Mouse (Mus musculus) hindbrain, embryonic 15.5 days (tissue): ENCODE results near the gene Timm29. TPM values are rescaled to one million over a fixed set of nuclear protein-coding genes. Genes with fewer than 3 reads are reported as not detected.
A peak's percentile ranks its signal among the peaks of the same experiment; 100 is the strongest.

Experiments used
- ATAC-seq: fragments of 200-750 bp; cut with Nextera tagmentation; 2 replicates; pipeline ENCODE4 v1.8.0; 2017; ENCODE audit warnings: low read depth, moderate number of reproducible peaks, moderate TSS enrichment; ENCODE audit not compliant: low FRiP score
- H3K27ac ChIP-seq: fragments of 300-500 bp; sonication (generic); replicated peaks from 2 replicates; pipeline ENCODE4 v1.5.1; 2015; ENCODE audit warnings: mild to moderate bottlenecking, inconsistent platforms
- H3K27me3 ChIP-seq: fragments of 300-500 bp; sonication (generic); 2 replicates; pipeline ENCODE4 v1.6.1; 2015; ENCODE audit warnings: control low read depth, inconsistent platforms
- H3K36me3 ChIP-seq: fragments of 300-500 bp; sonication (generic); 2 replicates; pipeline ENCODE4 v1.6.1; 2015; ENCODE audit warnings: control low read depth, inconsistent platforms
- H3K4me1 ChIP-seq: fragments of 300-500 bp; sonication (generic); replicated peaks from 2 replicates; pipeline ENCODE4 v1.6.1; 2015; ENCODE audit warnings: control low read depth, inconsistent platforms
- H3K4me2 ChIP-seq: fragments of 300-500 bp; sonication (generic); 2 replicates; pipeline ENCODE4 v1.6.1; 2015; ENCODE audit warnings: moderate library complexity, mild to moderate bottlenecking, inconsistent platforms
- H3K4me3 ChIP-seq: fragments of 300-500 bp; sonication (generic); 2 replicates; pipeline ENCODE4 v1.5.1; 2015; ENCODE audit warnings: mild to moderate bottlenecking, inconsistent platforms
- H3K9ac ChIP-seq: fragments of 300-500 bp; sonication (generic); 2 replicates; pipeline ENCODE4 v1.6.1; 2015; ENCODE audit warnings: inconsistent platforms
- H3K9me3 ChIP-seq: fragments of 300-500 bp; sonication (generic); 2 replicates; pipeline ENCODE4 v1.6.1; 2016; ENCODE audit warnings: control low read depth, inconsistent platforms
- whole genome bisulfite sequencing: fragments of 180-500 bp; shearing (Covaris S2); methylation state at CpG from one replicate; pipeline ENCODE4 v1.1.7; 2015; 5-methylcytosine and 5-hydroxymethylcytosine counted together
- polyA plus RNA-seq: library from polyadenylated mRNA; unstranded; fragments of >200 nt; fragmentation: Nextera tagmentation; extraction: Ambion mirVana; gene quantifications from 2 replicates; pipeline ENCODE4 v1.2.1, GENCODE M21; 2015

The Timm29 gene
- polyA plus RNA-seq, 1 experiment from 2014 or later: 61.8 TPM

DNA sequence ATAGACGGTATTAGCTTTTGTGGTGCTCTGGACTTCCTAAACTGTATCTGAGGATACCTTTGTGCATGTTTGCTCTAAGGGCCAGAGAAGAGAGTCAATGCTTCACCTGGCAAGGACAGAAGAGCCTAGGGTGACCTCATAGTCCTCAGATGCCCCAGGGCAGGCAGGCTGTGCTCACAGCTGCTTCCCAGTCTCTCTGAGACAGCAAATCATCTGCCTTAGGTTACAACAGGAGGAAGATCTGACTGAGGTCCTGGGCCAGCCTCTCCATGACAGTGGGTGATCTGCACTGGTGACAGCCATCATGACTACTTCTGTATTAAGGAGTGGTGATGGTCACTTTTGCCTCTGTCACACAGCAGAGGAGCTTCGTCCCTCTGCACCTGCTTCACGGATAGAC is 33.4 kb upstream of the Timm29 start:
- Histone ChIP-seq H3K9ac (no peak overlapping the region), H3K4me1 (peaks cover 16% of the 10 kb centered on the region; the same call in 1 of the 2 replicates), H3K27ac (no peak overlapping the region), H3K9me3 (no peaks in the 10 kb centered on the region), H3K27me3 (no peaks in the 10 kb centered on the region), H3K4me3 (no peak overlapping the region), H3K4me2 (no peak overlapping the region), H3K36me3 (no peaks in the 10 kb centered on the region)
- ATAC-seq: no peak
- 97% methylated on average over 3 of the region's 3 CpGs for WGBS

DNA sequence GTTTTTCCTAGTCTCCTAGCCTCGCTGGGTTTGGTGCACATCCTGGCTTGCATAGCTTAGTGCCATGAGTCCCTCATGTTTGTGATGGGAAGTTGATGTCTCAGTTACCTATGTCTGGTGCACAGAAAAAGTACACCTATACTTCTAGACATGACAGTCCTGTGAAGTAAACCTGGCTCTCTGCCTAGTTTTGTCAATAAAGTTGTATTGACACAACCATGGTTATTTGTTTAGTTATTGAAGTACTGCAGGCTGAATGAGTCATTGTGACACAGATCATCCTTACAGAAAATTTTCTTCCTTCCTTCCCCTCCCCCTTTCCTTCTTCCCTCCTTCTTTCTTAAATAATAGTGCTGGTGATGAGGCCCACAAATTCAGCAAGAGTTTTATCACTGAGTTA is 28.1 kb upstream of the Timm29 start:
- 86% methylated on average over 1 of the region's 1 CpGs for WGBS
- Histone ChIP-seq H3K27me3 (no peaks in the 10 kb centered on the region), H3K36me3 (peaks cover 3% of the 10 kb centered on the region)

DNA sequence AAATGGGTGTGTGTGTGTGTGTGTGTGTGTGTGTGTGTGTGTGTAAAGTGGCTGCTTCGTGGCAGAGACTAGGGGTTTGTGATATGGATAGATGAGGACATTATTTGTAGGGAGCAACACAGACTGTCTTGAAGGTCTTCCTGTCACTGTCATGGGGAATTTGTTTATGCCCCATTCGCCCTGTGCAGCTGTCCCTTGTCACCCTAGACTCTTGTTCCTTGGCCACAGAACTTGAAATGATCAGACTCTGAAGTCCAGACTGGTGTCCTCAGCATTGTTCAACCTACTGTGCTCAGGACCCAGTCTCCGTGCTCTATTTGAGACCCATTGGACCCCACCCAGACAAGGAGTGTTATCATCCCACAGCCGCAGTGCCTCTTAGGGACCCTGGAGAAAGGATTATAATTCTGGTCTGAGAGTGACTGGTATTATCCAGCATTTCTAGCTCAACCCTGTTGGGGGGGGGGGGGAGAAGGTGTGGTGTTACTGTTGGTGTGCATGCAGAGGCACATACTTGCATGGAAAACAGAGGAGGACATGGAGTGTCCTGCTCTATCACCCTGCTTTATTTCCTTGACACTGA is 27.4 kb upstream of the Timm29 start:
- Histone ChIP-seq H3K4me1 (no peaks in the 10 kb centered on the region), H3K9ac (no peak overlapping the region), H3K4me3 (no peak overlapping the region), H3K36me3 (peaks cover 9% of the 10 kb centered on the region), H3K4me2 (no peak overlapping the region), H3K27ac (no peak overlapping the region), H3K27me3 (no peaks in the 10 kb centered on the region), H3K9me3 (no peaks in the 10 kb centered on the region)
- 84% methylated on average over 4 of the region's 4 CpGs for WGBS
- ATAC-seq: no peak

More for the DNA sequence above, 28.1 kb upstream of the Timm29 start:
- no peaks in the 10 kb centered on the region for H3K4me1 ChIP-seq
- H3K4me3 ChIP-seq: no peak overlapping the region
- no peak overlapping the region for H3K9ac ChIP-seq
- no peak overlapping the region for H3K27ac ChIP-seq
- ATAC-seq: no peak
- no peak overlapping the region for H3K4me2 ChIP-seq
- H3K9me3 ChIP-seq: no peaks in the 10 kb centered on the region

DNA sequence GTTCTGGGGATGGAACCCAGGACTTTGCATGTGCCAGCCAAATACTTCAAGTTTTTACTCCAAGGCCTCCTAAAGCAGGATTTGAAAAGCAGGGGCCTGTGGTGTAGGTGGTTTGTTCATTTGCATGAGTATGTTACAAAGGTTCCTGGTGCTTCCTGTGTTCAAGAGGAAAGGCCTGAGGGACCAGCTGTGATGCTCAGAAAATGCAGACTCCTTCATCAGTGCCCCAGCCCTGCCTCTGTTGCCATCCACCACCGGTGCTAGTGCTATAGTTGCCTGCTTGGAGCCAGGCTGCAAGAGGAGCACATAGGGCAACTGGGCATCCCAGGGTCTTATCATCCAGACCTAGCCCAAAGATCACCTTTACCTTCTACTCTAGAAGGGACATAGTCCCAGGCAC is 26.0 kb upstream of the Timm29 start:
- 86% methylated on average over 1 of the region's 1 CpGs for WGBS
- Histone ChIP-seq H3K27ac (no peak overlapping the region), H3K4me1 (no peaks in the 10 kb centered on the region), H3K9ac (no peak overlapping the region), H3K27me3 (no peaks in the 10 kb centered on the region), H3K36me3 (peaks cover 22% of the 10 kb centered on the region), H3K4me3 (no peak overlapping the region), H3K9me3 (no peaks in the 10 kb centered on the region), H3K4me2 (no peak overlapping the region)
- ATAC-seq: no peak

DNA sequence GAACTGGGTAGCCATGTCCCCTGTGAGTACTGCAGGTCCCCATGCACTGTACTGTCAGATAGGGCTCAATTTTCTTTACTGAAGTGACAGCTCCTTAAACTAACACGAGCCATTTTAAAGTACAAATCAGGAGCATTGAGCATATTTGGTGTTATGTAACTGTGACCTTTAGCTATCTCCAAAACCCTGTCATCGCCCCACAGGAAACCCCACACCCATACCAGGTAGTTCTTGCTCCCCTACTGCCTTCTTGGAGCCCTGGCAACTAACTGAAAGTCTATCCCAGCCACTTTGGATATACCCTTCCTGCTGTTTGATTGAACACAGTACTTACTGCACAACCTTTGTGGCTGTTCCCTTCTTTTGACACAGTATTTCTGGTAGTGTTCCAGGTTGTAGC is 25.5 kb upstream of the Timm29 start:
- 97% methylated on average over 2 of the region's 2 CpGs for WGBS
- Histone ChIP-seq H3K4me2 (no peak overlapping the region), H3K4me1 (no peaks in the 10 kb centered on the region), H3K27me3 (no peaks in the 10 kb centered on the region), H3K27ac (no peak overlapping the region), H3K9me3 (no peaks in the 10 kb centered on the region), H3K4me3 (no peak overlapping the region), H3K9ac (no peak overlapping the region), H3K36me3 (peaks cover 27% of the 10 kb centered on the region)
- ATAC-seq: no peak

DNA sequence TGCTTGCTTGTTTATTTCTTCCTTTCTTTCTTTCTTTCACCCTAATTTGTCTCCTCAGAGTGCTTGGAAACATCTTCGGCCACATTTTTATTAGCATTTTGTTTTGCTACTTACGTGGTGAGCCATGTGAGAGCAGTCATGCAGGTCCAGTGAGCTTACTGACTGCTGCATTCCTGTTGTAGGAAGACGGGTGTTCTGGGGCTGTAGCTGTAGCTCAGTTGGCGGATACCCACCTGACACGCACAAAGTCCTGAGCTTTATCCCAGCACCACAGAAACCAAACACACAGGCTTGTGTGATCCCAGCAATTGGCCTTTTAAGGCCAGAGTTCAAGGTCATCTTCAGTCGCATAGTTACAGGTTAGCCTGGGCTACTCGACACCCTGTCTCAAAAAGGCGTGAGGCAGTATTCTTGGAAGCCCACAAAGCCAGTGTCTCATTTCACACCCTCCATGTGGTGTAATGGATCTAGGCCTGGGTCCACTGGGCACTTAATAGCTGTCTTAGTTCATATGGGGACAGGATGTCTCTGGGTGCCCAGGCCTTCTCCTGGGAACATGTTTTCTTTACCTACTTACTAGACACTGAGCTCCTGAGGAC is 23.8 kb upstream of the Timm29 start:
- Histone ChIP-seq H3K4me2 (no peak overlapping the region), H3K9me3 (no peaks in the 10 kb centered on the region), H3K27me3 (no peaks in the 10 kb centered on the region), H3K36me3 (peaks cover 42% of the 10 kb centered on the region), H3K27ac (no peak overlapping the region), H3K4me1 (no peaks in the 10 kb centered on the region), H3K4me3 (no peak overlapping the region), H3K9ac (no peak overlapping the region)
- no peak for ATAC-seq
- 87% methylated on average over 8 of the region's 8 CpGs for WGBS

DNA sequence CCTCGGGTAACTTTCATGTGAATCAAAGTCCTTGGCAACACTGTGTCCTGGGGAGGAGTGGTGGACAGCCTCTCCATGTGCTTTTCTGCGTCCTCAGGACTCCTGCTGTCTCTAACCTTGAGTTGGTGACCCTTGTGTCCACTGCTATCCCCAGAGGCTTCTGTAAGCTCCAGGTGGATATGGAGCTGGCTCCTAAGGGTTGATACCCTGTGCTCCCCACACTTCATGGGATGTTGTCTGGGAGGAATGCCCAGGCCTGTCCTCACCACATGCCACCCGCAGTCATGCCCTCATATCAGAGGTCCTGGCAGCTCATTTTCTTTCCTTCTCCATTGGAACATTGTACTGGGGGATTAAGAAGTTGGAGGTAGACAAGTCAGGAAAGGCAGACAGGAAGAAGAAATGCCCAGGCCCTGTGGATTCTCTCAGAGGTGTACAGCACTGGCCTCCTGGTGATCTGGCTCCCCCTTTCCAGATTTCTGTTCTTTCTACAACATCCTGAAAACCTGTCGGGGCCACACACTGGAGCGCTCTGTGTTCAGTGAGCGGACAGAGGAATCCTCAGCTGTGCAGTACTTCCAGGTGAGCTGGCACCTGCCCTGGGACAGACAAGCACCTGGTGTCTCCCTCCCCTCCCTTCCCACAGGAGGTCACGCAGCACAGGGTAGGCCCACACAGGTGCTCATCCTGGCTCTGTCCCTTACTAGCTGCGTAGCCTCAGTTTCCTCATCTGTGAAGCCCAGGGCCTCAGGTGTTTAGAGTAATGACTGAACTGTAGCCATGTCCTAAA is 18.3 kb upstream of the Timm29 start:
- no peak for ATAC-seq
- H3K9ac ChIP-seq: no peak overlapping the region
- H3K36me3 ChIP-seq: peaks cover 77% of the 10 kb centered on the region
- no peak overlapping the region for H3K27ac ChIP-seq
- 89% methylated on average over 8 of the region's 8 CpGs for WGBS
- H3K4me1 ChIP-seq: no peaks in the 10 kb centered on the region
- H3K27me3 ChIP-seq: no peaks in the 10 kb centered on the region
- no peak overlapping the region for H3K4me3 ChIP-seq
- no peaks in the 10 kb centered on the region for H3K9me3 ChIP-seq
- H3K4me2 ChIP-seq: no peak overlapping the region

DNA sequence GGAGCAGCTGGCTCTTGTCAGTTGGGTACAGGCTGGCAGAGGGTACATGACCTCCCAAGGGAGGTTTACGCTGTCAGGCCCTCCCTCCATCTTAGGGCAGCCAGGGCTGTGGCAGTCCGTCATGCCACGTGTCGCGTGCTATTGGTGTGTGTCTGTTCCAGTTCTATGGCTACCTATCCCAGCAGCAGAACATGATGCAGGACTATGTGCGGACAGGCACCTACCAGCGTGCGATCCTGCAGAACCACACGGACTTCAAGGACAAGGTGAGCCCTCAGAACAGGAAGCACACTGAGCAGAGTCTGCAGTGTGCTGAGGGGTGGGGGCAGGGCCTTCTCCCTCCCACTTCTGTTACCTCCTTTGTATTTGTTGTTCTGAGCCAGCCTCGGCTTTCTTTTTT is 17.3 kb upstream of the Timm29 start:
- no peak overlapping the region for H3K4me3 ChIP-seq
- H3K4me2 ChIP-seq: no peak overlapping the region
- no peak overlapping the region for H3K27ac ChIP-seq
- ATAC-seq: no peak
- peaks cover 75% of the 10 kb centered on the region for H3K36me3 ChIP-seq
- H3K27me3 ChIP-seq: no peaks in the 10 kb centered on the region
- no peaks in the 10 kb centered on the region for H3K4me1 ChIP-seq
- H3K9ac ChIP-seq: no peak overlapping the region
- H3K9me3 ChIP-seq: no peaks in the 10 kb centered on the region
- WGBS: 94% methylated on average over 10 of the region's 10 CpGs

DNA sequence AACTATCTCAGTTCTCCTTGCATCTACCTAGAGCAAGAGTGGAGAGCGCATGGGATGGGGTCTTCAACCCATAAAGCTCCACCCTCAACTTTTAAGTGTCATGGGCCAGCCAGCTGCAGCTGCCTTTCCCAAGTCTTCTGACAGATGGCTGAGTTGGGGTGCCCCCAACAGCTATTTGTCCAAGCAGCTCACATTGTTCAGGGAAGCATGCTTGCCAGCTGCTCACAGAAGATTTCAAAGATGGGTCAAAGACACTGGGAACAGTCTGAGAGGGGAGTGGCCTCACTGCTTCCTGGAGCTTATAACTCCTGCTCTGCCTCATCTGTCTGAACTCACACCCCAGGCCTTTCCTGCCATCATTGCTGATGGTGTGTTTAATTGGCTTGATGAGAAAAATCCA is 16.2 kb upstream of the Timm29 start:
- no peak overlapping the region for H3K27ac ChIP-seq
- H3K9me3 ChIP-seq: no peaks in the 10 kb centered on the region
- no peak overlapping the region for H3K4me3 ChIP-seq
- H3K9ac ChIP-seq: no peak overlapping the region
- H3K4me2 ChIP-seq: no peak overlapping the region
- peak; percentile 33; the same call in 1 of the 2 replicates for ATAC-seq
- H3K36me3 ChIP-seq: peaks cover 76% of the 10 kb centered on the region
- no peaks in the 10 kb centered on the region for H3K27me3 ChIP-seq
- H3K4me1 ChIP-seq: no peaks in the 10 kb centered on the region
- 84% methylated on average over 1 of the region's 1 CpGs for WGBS

DNA sequence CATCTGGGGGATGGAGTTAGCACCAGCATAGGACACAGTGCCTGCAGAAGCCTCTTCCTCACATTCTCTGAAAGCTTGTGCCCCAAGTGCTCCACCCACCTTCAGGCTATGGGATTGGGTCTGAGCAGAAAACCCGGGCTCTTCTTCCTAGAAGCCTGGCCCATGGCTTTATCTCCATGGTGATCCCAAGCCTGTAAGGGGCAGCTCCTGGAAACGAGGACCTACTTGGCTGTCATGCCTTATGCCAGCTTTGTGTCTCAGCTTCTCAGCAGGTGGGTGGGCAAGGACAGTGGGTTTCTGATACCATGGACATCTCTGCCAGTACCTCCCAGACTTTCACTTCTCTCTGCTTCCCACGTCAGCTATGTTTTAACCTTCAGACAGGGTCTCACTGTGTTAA is 14.3 kb upstream of the Timm29 start:
- no peak for ATAC-seq
- 63% methylated on average over 3 of the region's 3 CpGs for WGBS
- Histone ChIP-seq H3K4me1 (no peaks in the 10 kb centered on the region), H3K4me2 (no peak overlapping the region), H3K9me3 (no peaks in the 10 kb centered on the region), H3K4me3 (no peak overlapping the region), H3K27me3 (no peaks in the 10 kb centered on the region), H3K36me3 (peaks cover 64% of the 10 kb centered on the region), H3K27ac (no peak overlapping the region), H3K9ac (no peak overlapping the region)

DNA sequence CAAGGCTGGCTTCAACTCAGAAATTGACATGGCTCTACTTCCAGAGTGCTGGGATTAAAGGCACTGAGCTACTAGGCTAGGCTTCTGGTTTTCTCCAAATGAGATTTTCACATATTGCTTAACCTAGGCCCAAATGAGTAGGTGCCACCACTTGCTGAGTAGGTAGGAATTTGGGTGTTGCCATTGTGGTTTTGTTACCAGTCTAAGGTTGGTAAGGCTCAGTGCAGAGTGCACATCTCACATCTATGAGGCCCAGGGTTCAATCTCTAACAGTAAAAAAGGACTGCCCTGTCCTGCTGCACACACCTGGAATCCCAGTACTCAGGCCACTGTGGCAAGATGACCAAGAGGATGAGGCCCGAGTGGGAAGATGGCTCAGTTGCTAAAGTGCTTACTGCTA is 7.1 kb upstream of the Timm29 start:
- Histone ChIP-seq H3K4me3 (no peak overlapping the region), H3K9me3 (no peaks in the 10 kb centered on the region), H3K27ac (no peak overlapping the region), H3K9ac (no peak overlapping the region), H3K4me1 (no peaks in the 10 kb centered on the region), H3K36me3 (peaks cover 84% of the 10 kb centered on the region), H3K27me3 (no peaks in the 10 kb centered on the region), H3K4me2 (no peak overlapping the region)
- WGBS: 97% methylated on average over 1 of the region's 1 CpGs
- ATAC-seq: no peak

DNA sequence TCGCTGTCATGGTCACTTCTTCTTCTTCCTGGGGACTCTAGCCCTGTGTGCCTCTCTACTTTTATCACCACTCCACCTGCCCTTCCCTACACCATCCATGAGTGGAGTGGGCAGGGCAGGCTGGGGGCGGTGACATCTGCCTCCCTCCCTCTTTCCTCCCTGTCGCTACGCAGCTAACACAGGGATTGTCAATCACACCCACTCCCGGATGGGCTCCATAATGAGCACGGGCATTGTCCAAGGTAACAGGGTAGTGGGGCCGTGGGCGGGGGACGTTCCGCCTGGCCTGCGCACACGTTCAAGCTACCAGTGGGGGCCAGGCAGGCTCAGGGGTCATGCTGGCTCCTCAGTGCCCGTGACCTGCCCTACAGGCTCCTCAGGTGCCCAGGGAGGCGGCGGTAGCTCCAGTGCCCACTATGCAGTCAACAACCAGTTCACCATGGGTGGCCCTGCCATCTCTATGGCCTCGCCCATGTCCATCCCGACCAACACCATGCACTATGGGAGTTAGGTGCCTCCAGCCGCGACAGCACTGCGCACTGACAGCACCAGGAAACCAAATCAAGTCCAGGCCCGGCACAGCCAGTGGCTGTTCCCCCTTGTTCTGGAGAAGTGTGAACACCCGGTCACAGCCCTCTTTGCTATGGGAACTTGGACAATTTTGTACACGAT is 4.7 kb upstream of the Timm29 start:
- peaks cover 76% of the 10 kb centered on the region for H3K36me3 ChIP-seq
- H3K9ac ChIP-seq: no peak overlapping the region
- no peak overlapping the region for H3K27ac ChIP-seq
- 85% methylated on average over 23 of the region's 23 CpGs for WGBS
- peaks cover 12% of the 10 kb centered on the region for H3K4me1 ChIP-seq
- H3K27me3 ChIP-seq: no peaks in the 10 kb centered on the region
- H3K9me3 ChIP-seq: no peaks in the 10 kb centered on the region
- H3K4me2 ChIP-seq: no peak overlapping the region
- no peak for ATAC-seq
- H3K4me3 ChIP-seq: no peak overlapping the region
